Mouse (Mus musculus) hindbrain, postnatal 0 days (tissue): ENCODE measurements at regions not wholly inside any gene's neighbourhood (a gene's known extent, or its start where the extent isn't known, plus 50 kb on each side); places are given as distances from the start of the nearest gene placed in this dataset.

Experiments used
- ATAC-seq: fragments of 200-750 bp; cut with Nextera tagmentation; 2 replicates; pipeline ENCODE4 v1.8.0; 2017; ENCODE audit warnings: mild to moderate bottlenecking, moderate TSS enrichment, moderate library complexity
- DNase-seq: peaks from one replicate; pipeline ENCODE4 v3.0.0-alpha.2; 2015; ENCODE audit warnings: low spot score
- H3K27ac ChIP-seq: fragments of 300-500 bp; sonication (generic); 2 replicates; pipeline ENCODE4 v1.5.1; 2014; ENCODE audit warnings: mild to moderate bottlenecking
- H3K27me3 ChIP-seq: fragments of 300-500 bp; sonication (generic); 2 replicates; pipeline ENCODE4 v1.6.1; 2014; ENCODE audit warnings: low read length, mixed read lengths; ENCODE audit not compliant: insufficient read depth
- H3K36me3 ChIP-seq: fragments of 300-500 bp; sonication (generic); 2 replicates; pipeline ENCODE4 v1.6.1; 2014; ENCODE audit warnings: low read length, mixed read lengths; ENCODE audit not compliant: insufficient read depth
- H3K4me1 ChIP-seq: fragments of 300-500 bp; sonication (generic); 2 replicates; pipeline ENCODE4 v1.6.1; 2014; ENCODE audit warnings: antibody characterized with exemption, low read length, mixed read lengths; ENCODE audit not compliant: insufficient read depth
- H3K4me2 ChIP-seq: fragments of 300-500 bp; sonication (generic); 2 replicates; pipeline ENCODE4 v1.6.1; 2014; ENCODE audit warnings: low read depth, mild to moderate bottlenecking, low read length, moderate library complexity, mixed read lengths
- H3K4me3 ChIP-seq: fragments of 300-500 bp; sonication (generic); 2 replicates; pipeline ENCODE4 v1.5.1; 2014; ENCODE audit warnings: low read length
- H3K9ac ChIP-seq: fragments of 300-500 bp; sonication (generic); replicated peaks from 2 replicates; pipeline ENCODE4 v1.6.1; 2014; ENCODE audit warnings: mild to moderate bottlenecking, low read length, moderate library complexity, mixed read lengths
- H3K9me3 ChIP-seq: fragments of 300-500 bp; sonication (generic); 2 replicates; pipeline ENCODE4 v1.6.1; 2016; ENCODE audit warnings: low read length, mixed read lengths
- CTCF ChIP-seq: IDR thresholded peaks from 2 replicates; pipeline ENCODE4 v1.5.1; 2016; ENCODE audit warnings: antibody characterized with exemption, control low read depth, low read depth
- WGBS: fragments of 180-500 bp; shearing (Covaris S2); extraction: QIAGEN DNeasy Blood & Tissue Kit; methylation state at CpG from one replicate; pipeline ENCODE4 v1.1.7; 2014; 5-methylcytosine and 5-hydroxymethylcytosine counted together

GRCm38 (mm10) chr2:142539980-142540379 is 361.4 kb downstream of the Kif16b start:
- DNase-seq = no peak
- H3K27ac ChIP-seq = no peak overlapping the region
- no peak overlapping the region for H3K9ac ChIP-seq
- no peak for TF ChIP-seq CTCF
- no peaks in the 10 kb centered on the region for H3K36me3 ChIP-seq
- 60% methylated on average over 1 of the region's 1 CpGs for WGBS
- H3K4me1 ChIP-seq = no peaks in the 10 kb centered on the region
- H3K27me3 ChIP-seq = no peaks in the 10 kb centered on the region
- no peak for ATAC-seq
- no peaks in the 10 kb centered on the region for H3K9me3 ChIP-seq
- no peak overlapping the region for H3K4me2 ChIP-seq
- H3K4me3 ChIP-seq = no peak overlapping the region

GRCm38 (mm10) chr2:142533555-142533954 is 367.8 kb downstream of the Kif16b start:
- Histone ChIP-seq H3K4me1 (no peaks in the 10 kb centered on the region), H3K36me3 (no peaks in the 10 kb centered on the region), H3K9me3 (no peaks in the 10 kb centered on the region), H3K4me3 (no peak overlapping the region), H3K27ac (no peak overlapping the region), H3K27me3 (no peaks in the 10 kb centered on the region), H3K9ac (no peak overlapping the region), H3K4me2 (no peak overlapping the region)
- no peak; the same call in 1 of the 2 replicates for ATAC-seq
- no peak for DNase-seq
- TF ChIP-seq CTCF = no peak
- WGBS = 89% methylated on average over 8 of the region's 8 CpGs

GRCm38 (mm10) chr2:142522471-142522870 is 378.9 kb downstream of the Kif16b start:
- no peak for TF ChIP-seq CTCF
- no peak overlapping the region for H3K27ac ChIP-seq
- no peak overlapping the region for H3K9ac ChIP-seq
- 83% methylated on average over 5 of the region's 5 CpGs for WGBS
- H3K4me1 ChIP-seq = no peaks in the 10 kb centered on the region
- no peaks in the 10 kb centered on the region for H3K27me3 ChIP-seq
- ATAC-seq (no peak), DNase-seq (no peak)
- no peak overlapping the region for H3K4me3 ChIP-seq
- no peaks in the 10 kb centered on the region for H3K36me3 ChIP-seq
- no peak overlapping the region for H3K4me2 ChIP-seq
- H3K9me3 ChIP-seq = no peaks in the 10 kb centered on the region

DNA sequence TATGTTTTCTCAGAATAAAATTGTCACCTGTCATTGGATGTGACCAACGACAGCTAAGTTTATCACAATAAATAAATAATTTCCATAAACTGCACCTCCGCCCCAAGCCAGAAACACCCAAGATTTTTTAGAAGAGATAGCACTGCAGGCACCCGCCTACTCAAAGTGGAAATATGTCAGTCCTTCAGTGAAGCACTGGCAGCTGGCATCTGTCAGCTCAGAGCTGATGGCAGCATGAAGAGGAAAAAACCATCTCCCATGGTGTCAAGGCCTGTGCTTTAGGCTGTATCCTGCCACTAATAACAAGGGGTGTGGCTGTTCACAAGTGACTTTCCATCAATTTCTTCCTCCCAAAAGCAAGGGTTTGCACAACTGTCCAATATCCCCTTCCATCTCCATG is 383.6 kb downstream of the Kif16b start:
- Histone ChIP-seq H3K4me2 (no peak overlapping the region), H3K9ac (no peak overlapping the region), H3K27me3 (no peaks in the 10 kb centered on the region), H3K27ac (no peak overlapping the region), H3K36me3 (no peaks in the 10 kb centered on the region), H3K4me3 (no peak overlapping the region), H3K9me3 (no peaks in the 10 kb centered on the region), H3K4me1 (no peaks in the 10 kb centered on the region)
- TF ChIP-seq CTCF = no peak
- ATAC-seq = no peak
- 86% methylated on average over 3 of the region's 3 CpGs for WGBS
- no peak for DNase-seq

DNA sequence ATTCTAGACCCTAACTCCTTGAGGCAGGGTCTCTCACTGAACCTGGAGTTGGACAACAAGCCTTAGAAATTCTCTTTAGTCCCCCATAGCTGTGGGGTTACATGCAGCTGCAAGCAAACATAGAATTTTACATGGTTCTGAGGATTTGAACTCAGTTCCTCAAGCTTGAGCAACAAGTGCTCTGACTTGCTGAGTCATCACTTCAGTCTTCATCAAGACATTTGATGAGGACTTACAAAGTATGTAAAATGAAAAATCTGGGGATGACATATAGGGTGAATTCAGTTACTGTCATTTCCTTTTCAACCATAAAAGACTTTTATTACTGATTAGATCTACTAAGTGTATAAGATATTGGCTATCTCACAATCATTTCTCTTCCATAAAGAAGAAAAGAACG is 396.1 kb downstream of the Kif16b start:
- Histone ChIP-seq H3K27ac (no peak overlapping the region), H3K4me2 (no peak overlapping the region), H3K9me3 (no peaks in the 10 kb centered on the region), H3K36me3 (no peaks in the 10 kb centered on the region), H3K4me1 (no peaks in the 10 kb centered on the region), H3K27me3 (no peaks in the 10 kb centered on the region), H3K9ac (no peak overlapping the region), H3K4me3 (no peak overlapping the region)
- ATAC-seq (no peak), DNase-seq (no peak)
- WGBS = 86% methylated on average over 1 of the region's 1 CpGs
- no peak for TF ChIP-seq CTCF
